Mouse (Mus musculus): ENCODE results near the gene Mtch1. TPM values are rescaled to one million over a fixed set of nuclear protein-coding genes. Genes with fewer than 3 reads are reported as not detected.

Mtch1 gene
- total RNA-seq, 2 experiments from 2014 or later: 69.5 to 125 TPM

DNA sequence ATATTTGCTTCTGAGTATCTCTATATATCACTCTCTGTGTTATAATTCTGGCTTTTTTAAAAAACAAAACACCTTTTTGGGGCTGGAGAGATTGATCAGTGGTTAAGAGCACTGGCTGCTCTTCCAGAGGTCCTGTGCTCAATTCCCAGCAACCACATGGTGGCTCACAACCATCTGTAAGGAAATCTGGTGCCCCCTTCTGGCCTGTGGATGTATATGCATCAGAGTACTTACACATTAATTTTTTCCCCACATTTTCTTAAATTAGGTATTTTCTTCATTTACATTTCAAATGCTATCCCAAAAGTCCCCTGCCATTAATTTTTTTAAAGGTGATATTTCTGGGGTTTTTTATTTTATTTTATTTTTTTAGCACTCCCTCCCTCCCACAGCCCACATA lies 34.4 kb downstream of the Mtch1 start:
- no peak for ATAC-seq (replicated peaks; ENCODE audit: poor library complexity, severe bottlenecking)

- no peak for ATAC-seq (replicated peaks; ENCODE audit: poor library complexity, severe bottlenecking)
Measured at GRCm38 (mm10) chr17:29312082-29312481, 35.7 kb downstream of the Mtch1 start.

GRCm38 (mm10) chr17:29311602-29312001 lies 36.1 kb downstream of the Mtch1 start:
- no peak for ATAC-seq (replicated peaks; ENCODE audit: poor library complexity, severe bottlenecking)

- ATAC-seq (replicated peaks; ENCODE audit: poor library complexity, severe bottlenecking): no peak
Measured at GRCm38 (mm10) chr17:29310056-29310623, 37.6 kb downstream of the Mtch1 start.

DNA sequence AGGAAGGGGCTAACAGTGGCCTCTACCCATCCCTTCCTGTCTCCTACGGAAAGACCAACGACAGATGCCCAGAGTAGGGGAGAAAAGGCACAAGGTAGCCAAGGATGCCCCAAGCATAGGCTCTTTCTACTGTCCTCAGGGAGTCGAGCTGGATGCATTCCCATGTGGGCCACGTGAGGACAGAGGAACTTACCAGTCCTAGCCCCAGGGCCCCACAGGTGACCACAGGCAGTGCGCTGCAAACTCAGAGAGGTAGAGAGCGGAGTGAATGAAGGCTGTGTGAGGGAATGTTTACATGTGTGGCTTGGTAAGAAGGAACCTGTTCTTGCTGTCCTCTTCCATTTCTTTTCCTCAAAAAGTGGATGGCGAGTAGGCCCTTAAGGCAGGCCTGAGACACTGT lies 41.9 kb downstream of the Mtch1 start:
- ATAC-seq (replicated peaks; ENCODE audit: poor library complexity, severe bottlenecking): 0 out of 2 replicates have a peak, but pooled peaks have one; percentile 7

DNA sequence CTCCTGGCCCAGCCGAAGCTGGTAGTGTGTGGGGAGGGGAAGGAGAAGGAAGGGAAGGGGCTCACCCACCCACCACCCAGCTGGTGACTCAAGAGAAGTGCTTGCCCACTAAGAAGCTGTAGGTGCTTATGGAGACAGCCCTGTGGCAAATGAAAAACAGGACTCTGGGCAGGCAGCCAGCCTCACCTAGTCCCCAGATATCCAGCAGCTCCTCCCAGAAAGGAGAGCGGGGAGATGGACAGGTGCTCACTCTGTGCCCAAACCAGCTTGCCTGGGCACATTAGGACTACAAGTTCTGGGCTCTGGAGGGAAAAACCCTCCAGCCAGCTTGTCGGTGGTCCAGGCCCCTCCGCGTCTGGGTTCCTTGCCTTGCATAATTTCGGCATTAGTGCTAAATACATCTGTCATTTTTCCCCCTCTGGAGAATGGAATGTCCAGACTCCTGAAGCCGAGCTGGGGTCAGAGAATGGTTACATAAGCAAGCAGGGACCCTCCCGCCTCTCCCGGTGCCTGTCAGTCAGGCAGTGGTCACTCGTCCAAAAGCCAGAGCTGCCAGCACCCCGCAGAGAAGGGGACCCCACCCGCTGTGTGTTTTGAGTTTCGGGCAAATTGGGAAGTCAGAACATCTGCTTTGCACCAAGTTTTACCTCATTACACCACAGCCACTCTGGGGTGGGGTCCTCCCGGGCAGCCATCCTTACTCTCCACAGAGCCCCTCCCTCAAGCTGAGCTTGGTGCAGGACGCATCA lies 42.5 kb downstream of the Mtch1 start:
- peak; percentile 42; the same call in 1 of the 2 replicates for ATAC-seq (replicated peaks; ENCODE audit: poor library complexity, severe bottlenecking)

GRCm38 (mm10) chr17:29304376-29305057 lies 43.2 kb downstream of the Mtch1 start:
- peak; percentile 69 for ATAC-seq (replicated peaks; ENCODE audit: poor library complexity, severe bottlenecking)

DNA sequence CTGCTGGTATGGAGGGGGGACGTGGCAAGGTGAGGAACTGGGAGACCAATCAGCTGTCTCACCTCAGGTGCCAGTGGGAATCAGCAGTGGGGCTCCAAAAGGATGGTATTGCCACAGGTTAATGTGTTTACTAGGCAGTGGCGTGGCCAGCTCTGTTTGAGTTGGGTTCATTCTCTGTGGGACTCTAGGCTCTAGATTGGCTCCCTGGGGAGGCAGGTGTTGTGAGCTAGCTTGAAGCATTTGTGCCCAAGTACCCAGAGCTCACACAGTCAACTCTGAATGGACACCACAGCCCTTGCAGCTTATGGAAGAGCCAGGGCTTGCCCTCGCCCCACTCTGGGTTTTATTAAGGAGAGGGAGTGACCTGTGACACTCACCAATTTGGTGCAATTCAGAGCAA lies 43.9 kb downstream of the Mtch1 start:
- no peak for ATAC-seq (replicated peaks; ENCODE audit: poor library complexity, severe bottlenecking)

DNA sequence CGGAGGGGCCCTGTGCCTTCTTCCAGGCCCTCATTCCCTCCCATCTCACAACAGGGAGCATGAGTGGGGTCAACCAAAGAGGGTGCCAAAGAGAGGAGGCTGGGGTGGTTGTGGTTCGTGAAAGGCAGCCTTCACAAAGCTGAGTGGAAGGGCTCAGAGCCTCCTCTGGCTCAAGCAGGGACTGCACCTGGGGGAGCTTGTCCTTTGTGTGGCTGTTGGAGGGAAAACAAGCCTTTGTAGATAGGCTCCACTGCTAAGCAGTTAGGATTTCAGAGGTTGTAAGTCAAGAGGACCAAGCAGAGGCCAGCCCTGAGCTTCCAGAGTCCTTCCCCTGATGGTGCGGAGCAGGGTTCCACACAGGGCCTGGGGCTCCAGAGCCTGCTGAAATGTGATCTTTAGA lies 44.6 kb downstream of the Mtch1 start:
- no peak for ATAC-seq (replicated peaks; ENCODE audit: poor library complexity, severe bottlenecking)

DNA sequence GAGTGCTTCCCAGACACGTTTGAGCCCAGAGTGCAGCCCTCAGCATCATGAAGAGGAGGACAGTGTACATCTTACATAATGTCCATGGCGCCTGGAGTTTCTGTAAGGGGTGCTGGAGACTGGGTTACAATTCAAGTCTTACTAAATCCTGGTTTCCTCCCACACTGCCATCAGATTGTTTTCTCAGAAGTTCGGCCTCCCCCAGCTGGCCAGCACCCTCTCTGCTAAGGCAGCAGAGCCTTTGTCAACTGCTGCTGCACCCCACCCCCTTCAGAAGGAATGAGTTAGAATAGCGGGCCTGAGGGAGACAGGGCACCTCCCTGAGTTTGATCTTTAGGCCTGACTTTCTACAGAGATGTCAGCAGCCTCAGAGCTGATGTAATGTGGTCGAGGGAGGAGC lies 45.6 kb downstream of the Mtch1 start:
- no peak for ATAC-seq (replicated peaks; ENCODE audit: poor library complexity, severe bottlenecking)

- no peak for ATAC-seq (replicated peaks; ENCODE audit: poor library complexity, severe bottlenecking)
Measured at GRCm38 (mm10) chr17:29301421-29301820, 46.3 kb downstream of the Mtch1 start.

DNA sequence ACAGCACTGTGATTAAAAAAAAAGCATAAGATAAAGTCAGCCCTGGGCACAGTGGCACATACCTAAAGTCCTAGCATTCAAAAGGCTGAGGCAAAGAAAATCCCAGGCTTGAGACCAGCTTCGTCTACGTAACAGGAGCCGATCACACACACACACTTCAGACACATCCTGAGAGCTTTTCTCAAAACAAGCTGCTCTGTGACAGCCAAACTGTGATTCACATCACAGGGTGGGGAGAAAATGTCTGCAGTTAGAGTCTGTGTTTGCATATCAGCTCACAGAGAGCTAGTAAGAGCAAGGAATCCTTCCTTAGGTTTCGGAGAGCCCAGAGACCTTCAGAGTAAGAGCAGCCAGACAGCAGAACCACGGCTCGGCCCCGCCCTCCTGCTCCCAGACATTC lies 46.8 kb downstream of the Mtch1 start:
- no peak for ATAC-seq (replicated peaks; ENCODE audit: poor library complexity, severe bottlenecking)

- ATAC-seq (replicated peaks; ENCODE audit: poor library complexity, severe bottlenecking): no peak
Measured at GRCm38 (mm10) chr17:29299282-29299681, 48.5 kb downstream of the Mtch1 start.

GRCm38 (mm10) chr17:29297813-29298212 lies 49.9 kb downstream of the Mtch1 start:
- ATAC-seq (replicated peaks; ENCODE audit: poor library complexity, severe bottlenecking): no peak

- no peak for ATAC-seq (replicated peaks; ENCODE audit: poor library complexity, severe bottlenecking)
Measured at GRCm38 (mm10) chr17:29297321-29297720, 50.4 kb downstream of the Mtch1 start.

DNA sequence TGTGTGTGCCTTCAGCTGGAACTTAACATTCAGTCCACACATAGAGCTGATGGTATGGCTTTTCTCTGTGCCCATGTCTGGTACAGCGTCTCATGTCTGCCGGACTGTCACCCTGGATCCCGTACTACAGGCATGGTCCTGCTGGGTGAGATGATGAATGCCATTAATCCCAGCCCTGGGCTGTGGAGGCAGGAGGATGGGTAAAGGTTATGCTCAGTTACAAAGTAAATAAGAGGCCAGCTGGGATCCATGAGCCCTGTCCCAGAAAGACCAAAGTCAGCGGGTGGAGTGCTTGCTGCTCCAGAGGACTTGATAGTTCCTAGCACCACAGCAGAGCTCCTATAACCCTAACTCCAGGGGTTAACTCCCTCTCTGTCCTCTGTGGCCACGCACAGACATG lies 51.9 kb downstream of the Mtch1 start:
- no peak for ATAC-seq (replicated peaks; ENCODE audit: poor library complexity, severe bottlenecking)

- no peak for ATAC-seq (replicated peaks; ENCODE audit: poor library complexity, severe bottlenecking)
Measured at GRCm38 (mm10) chr17:29293807-29294605, 53.7 kb downstream of the Mtch1 start.

GRCm38 (mm10) chr17:29292996-29293395 lies 54.7 kb downstream of the Mtch1 start:
- ATAC-seq (replicated peaks; ENCODE audit: poor library complexity, severe bottlenecking): no peak

DNA sequence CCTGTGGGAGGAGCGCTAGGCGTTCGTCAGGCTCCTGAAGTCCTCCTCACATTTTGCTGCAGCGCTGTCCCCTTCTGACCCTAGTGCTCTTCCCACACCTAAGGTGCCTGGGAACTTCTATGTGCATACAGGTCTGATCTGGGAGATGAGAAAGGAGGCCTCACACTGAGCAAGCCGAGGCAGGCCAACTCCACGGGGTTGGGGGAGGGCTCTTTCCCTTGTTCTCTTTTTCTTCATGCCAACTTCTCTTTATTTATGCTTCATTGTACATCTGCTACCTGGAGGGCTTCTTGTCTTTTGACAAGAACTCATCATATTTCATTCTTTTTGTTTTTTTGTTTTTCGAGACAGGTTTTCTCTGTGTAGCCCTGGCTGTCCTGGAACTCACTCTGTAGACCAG lies 55.9 kb downstream of the Mtch1 start:
- no peak for ATAC-seq (replicated peaks; ENCODE audit: poor library complexity, severe bottlenecking)

GRCm38 (mm10) chr17:29282216-29282952 lies 65.3 kb downstream of the Mtch1 start:
- ATAC-seq (replicated peaks; ENCODE audit: poor library complexity, severe bottlenecking): no peak

All from granulocyte monocyte progenitor cell, adult 5-6 weeks (primary cell).